Mouse (Mus musculus) adrenal gland, postnatal 36 days (tissue): ENCODE data around the gene Jtb. TPM values are rescaled to one million over a fixed set of nuclear protein-coding genes. Genes with fewer than 3 reads are reported as not detected.

Experiments used
- microRNA-seq: library from miRNA; unstranded; fragments of <30 nt; microRNA quantifications from one replicate; pipeline ENCODE4 v1.2.0, GENCODE M21; 2021
- total RNA-seq, 2 experiments: library from RNA; stranded (reverse); gene quantifications; 2 replicates each; pipeline ENCODE4 v1.2.3; 2021

Gene Jtb
- total RNA-seq, 2 experiments from 2014 or later: 63.2 to 70.8 TPM

Small RNAs within 50 kb of the gene (microRNA-seq; reads per million reads assigned to microRNA genes)
- not detected for gene Mir7012

Other genes starting within 250 kb of the Jtb start
- 100 to 1,000 TPM; 159 to 161 TPM for gene Hax1, start 232.8 kb upstream of the Jtb start, total RNA-seq
- gene 4933434E20Rik, start 180.0 kb upstream of the Jtb start, total RNA-seq: 10 to 100 TPM; 81.6 to 85.9 TPM
- gene Ubap2l, start 179.0 kb upstream of the Jtb start, total RNA-seq: 100 to 1,000 TPM; 146 to 159 TPM
- gene Tpm3, start 158.9 kb upstream of the Jtb start, total RNA-seq: 100 to 1,000 TPM; 183 to 215 TPM
- gene Nup210l, start 127.5 kb upstream of the Jtb start, total RNA-seq: under 1 TPM; 0.66 TPM
- gene Rps27, start 17.9 kb upstream of the Jtb start, total RNA-seq: 1,000 to 10,000 TPM; 1,883 to 1,933 TPM
- 10 to 100 TPM; 24.6 to 39.0 TPM for gene Rab13, start 17.9 kb upstream of the Jtb start, total RNA-seq
- gene Creb3l4, start 11.9 kb downstream of the Jtb start, total RNA-seq: under 1 TPM; 0.20 to 0.66 TPM
- gene Slc39a1, start 16.6 kb downstream of the Jtb start, total RNA-seq: 100 to 1,000 TPM; 127 to 142 TPM
- gene Crtc2, start 22.6 kb downstream of the Jtb start, total RNA-seq: 10 to 100 TPM; 37.4 to 43.2 TPM
- 1 to 10 TPM; 6.2 to 7.3 TPM for gene Dennd4b, start 33.6 kb downstream of the Jtb start, total RNA-seq
- gene Gatad2b, start 61.6 kb downstream of the Jtb start, total RNA-seq: 10 to 100 TPM; 62.2 to 66.2 TPM
- gene Slc27a3, start 158.3 kb downstream of the Jtb start, total RNA-seq: 100 to 1,000 TPM; 132 to 156 TPM
- gene Ints3, start 202.0 kb downstream of the Jtb start, total RNA-seq: 10 to 100 TPM; 79.4 to 89.6 TPM
- 100 to 1,000 TPM; 203 to 287 TPM for gene Npr1, start 234.3 kb downstream of the Jtb start, total RNA-seq
- gene Ilf2, start 244.5 kb downstream of the Jtb start, total RNA-seq: 10 to 100 TPM; 56.9 to 63.7 TPM